ENCODE assay signal across 7 mouse cellular contexts in the genomic region with DNA sequence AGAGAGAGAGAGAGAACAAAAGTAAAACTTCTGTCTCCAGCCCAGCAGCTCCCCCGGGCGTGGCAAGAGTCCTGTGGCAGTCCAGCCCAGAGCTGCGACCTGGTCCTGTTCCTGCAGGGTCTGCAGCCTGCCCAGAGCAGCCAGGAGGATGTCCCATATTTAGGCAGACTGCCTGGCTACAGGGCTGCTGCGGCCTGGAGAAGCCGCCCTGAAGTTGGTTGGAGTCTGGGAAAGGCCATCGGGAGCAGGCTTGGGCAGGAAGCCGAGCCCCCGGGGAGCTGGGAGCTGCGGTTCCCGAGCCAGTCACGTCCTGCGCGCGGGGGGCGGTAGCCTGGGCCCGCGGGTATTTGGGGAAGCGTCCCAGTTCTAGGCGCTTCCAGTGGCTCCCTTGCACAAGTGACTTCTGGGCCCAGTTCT. TPM values are rescaled to one million over a fixed set of nuclear protein-coding genes. Genes with fewer than 3 reads are reported as not detected.
DNase-seq lines count a peak whose midpoint lies in the region; ATAC-seq and TF ChIP-seq lines count a peak whose summit lies in the region.

A gene (plus strand): TSS at position 15 of the 417 bp plus-strand sequence.

- no peaks in the 10 kb centered on the region for H3K36me3 ChIP-seq in embryonic facial prominence, embryonic 11.5 days (replicated peaks; ENCODE audit: control insufficient read depth, insufficient read depth, low read depth, low read length)
- H3K36me3 ChIP-seq in limb, embryonic 10.5 days: no peaks in the 10 kb centered on the region
- H3K36me3 ChIP-seq in spleen, adult 2 months (ENCODE audit: control insufficient read depth, insufficient read depth, low read length): no peaks in the 10 kb centered on the region

- H3K4me1 ChIP-seq in embryonic facial prominence, embryonic 11.5 days (ENCODE audit: control insufficient read depth, insufficient read depth, low read length): no peaks in the 10 kb centered on the region
- peaks cover 21% of the 10 kb centered on the region for H3K4me1 ChIP-seq in limb, embryonic 10.5 days
- no peaks in the 10 kb centered on the region for H3K4me1 ChIP-seq in spleen, adult 2 months (ENCODE audit: control insufficient read depth, insufficient read depth, insufficient read length)

- no peaks in the 10 kb centered on the region for H3K9me3 ChIP-seq in embryonic facial prominence, embryonic 11.5 days (replicated peaks; ENCODE audit: control insufficient read depth, low read length)
- H3K9me3 ChIP-seq in limb, embryonic 10.5 days (replicated peaks): no peaks in the 10 kb centered on the region

- H3K27me3 ChIP-seq in embryonic facial prominence, embryonic 11.5 days (ENCODE audit: control insufficient read depth, insufficient read depth, low read length): no peaks in the 10 kb centered on the region
- H3K27me3 ChIP-seq in limb, embryonic 10.5 days (ENCODE audit: low read depth, poor library complexity, severe bottlenecking): no peaks in the 10 kb centered on the region
- no peaks in the 10 kb centered on the region for H3K27me3 ChIP-seq in spleen, adult 2 months (ENCODE audit: control insufficient read depth, insufficient read depth, low read length)

- H3K4me3 ChIP-seq in embryonic facial prominence, embryonic 11.5 days (ENCODE audit: low read depth, low read length): peak within 1 kb of the TSS; percentile 36
- H3K4me3 ChIP-seq in limb, embryonic 10.5 days: peak within 1 kb of the TSS; percentile 56
- peak within 1 kb of the TSS; percentile 43; the same call in 1 of the 2 replicates for H3K4me3 ChIP-seq in spleen, adult 2 months (ENCODE audit: extremely low read depth, insufficient read depth, insufficient read length)

- WGBS in embryonic facial prominence, embryonic 11.5 days: 3% methylated on average over 19 of the region's 19 CpGs
- WGBS in limb, embryonic 10.5 days: 2% methylated on average over 19 of the region's 19 CpGs
- WGBS in spleen, adult 2 months: 6% methylated on average over 19 of the region's 19 CpGs

- ATAC-seq in embryonic facial prominence, embryonic 11.5 days (replicated peaks; ENCODE audit: insufficient number of reproducible peaks, low FRiP score, low TSS enrichment, low read depth): peak; percentile 73

- H3K4me2 ChIP-seq in embryonic facial prominence, embryonic 11.5 days (ENCODE audit: low read depth, low read length): peak within 1 kb of the TSS; percentile 67

- no peak; the same call in 1 of the 2 replicates for TF ChIP-seq POLR2A in spleen, adult 2 months (IDR thresholded peaks at IDR 0.05; ENCODE audit: low read depth, low read length)

- peak; percentile 20 to 22 for DNase-seq in adrenal gland, postnatal 4 days (ENCODE audit: low spot score in 2 of 2)
- DNase-seq in embryonic facial prominence, embryonic 11.5 days (ENCODE audit: low spot score): peak; percentile 58
- peak; percentile 87 to 94 for DNase-seq in heart, adult 18-20 months
- DNase-seq in kidney, adult 11 months: peak; percentile 75
- DNase-seq in limb, embryonic 10.5 days (ENCODE audit: low spot score): peak; percentile 73
- DNase-seq in mesoderm, embryonic 11.5 days (ENCODE audit: low read depth, low spot score): peak; percentile 52
- no peak for DNase-seq in spleen, adult 2 months (ENCODE audit: low read depth in 1 of 2, low spot score in 2 of 2)

- H3K27ac ChIP-seq in embryonic facial prominence, embryonic 11.5 days (replicated peaks; ENCODE audit: low read depth, low read length): no peak within 1 kb of the TSS; the same call in 1 of the 2 replicates
- peak within 1 kb of the TSS; percentile 92 for H3K27ac ChIP-seq in limb, embryonic 10.5 days
- peak within 1 kb of the TSS; percentile 70 for H3K27ac ChIP-seq in spleen, adult 2 months (ENCODE audit: insufficient read depth, low read length)

- no peak for TF ChIP-seq CTCF in spleen, adult 2 months (IDR thresholded peaks at IDR 0.05; ENCODE audit: extremely low read depth, insufficient read depth, insufficient read length, insufficient replicate concordance)

- peak within 1 kb of the TSS; percentile 73 for H3K9ac ChIP-seq in embryonic facial prominence, embryonic 11.5 days (replicated peaks; ENCODE audit: low read length)

RNA-seq across cellular contexts. Expression of the gene that starts here (rescaled TPM):
- 10 to 100 TPM; 52.0 to 55.3 TPM for total RNA-seq in adrenal gland, postnatal 4 days (2021)
- polyA plus RNA-seq in embryonic facial prominence, embryonic 11.5 days (2014; fragmentation: Nextera tagmentation; extraction: Ambion mirVana): 62.5 and 62.7 TPM in 2 replicates
- 10 to 100 TPM; 46.4 to 64.5 TPM for total RNA-seq in heart, adult 18-20 months (2021)
- 31.5 and 35.1 TPM in 2 replicates for polyA plus RNA-seq in limb, embryonic 10.5 days (2016; fragmentation: Nextera tagmentation; extraction: Ambion mirVana)
- polyA plus RNA-seq in spleen, adult 2 months (2012; rRNA removed): 6.4 and 6.8 TPM in 2 replicates

Comparison
In these comparisons a context has a peak if more than half of its experiments do, and no peak if none do; other contexts are left out.
1. DNase-seq: peak in adrenal gland, postnatal 4 days (2 of 2), embryonic facial prominence, embryonic 11.5 days (single experiment), heart, adult 18-20 months (2 of 2), kidney, adult 11 months (single experiment), limb, embryonic 10.5 days (single experiment) and mesoderm, embryonic 11.5 days (single experiment); none in spleen, adult 2 months (0 of 2).
2. Peak in every context shown above with its lines, with median percentiles within 50 percentile points of each other: H3K4me3 ChIP-seq.